Mouse (Mus musculus) spleen, postnatal 36 days (tissue): ENCODE measurements around the gene Ankrd45.
"Not testable (repeated sequence)": the region's sequence is repeated elsewhere in the genome, so short reads cannot be mapped to it uniquely, and the experiment has no call there.

Source experiments
- DNase-seq, 2 experiments: peaks; one replicate each; pipeline ENCODE4 v3.0.0; 2022; ENCODE audit warnings: low spot score in 2 of 2, mixed read lengths in 1 of 2

Gene Ankrd45

GRCm38 (mm10) chr1:161185431-161185830 is 42.9 kb downstream of the Ankrd45 start:
- DNase-seq, result no peak

GRCm38 (mm10) chr1:161190253-161190910 is 47.9 kb downstream of the Ankrd45 start:
- DNase-seq, result no peak

- DNase-seq, result peak; percentile 44 to 58
Observed at GRCm38 (mm10) chr1:161195541-161196351, 53.3 kb downstream of the Ankrd45 start.

- not testable (repeated sequence) for DNase-seq
Observed at GRCm38 (mm10) chr1:161196364-161196763, 53.9 kb downstream of the Ankrd45 start.

- no peak for DNase-seq
Observed at GRCm38 (mm10) chr1:161199856-161200255, 57.4 kb downstream of the Ankrd45 start.

GRCm38 (mm10) chr1:161214465-161214864 is 72.0 kb downstream of the Ankrd45 start:
- peak; percentile 8 to 18 for DNase-seq

- no peak for DNase-seq
Observed at GRCm38 (mm10) chr1:161219816-161220215, 77.3 kb downstream of the Ankrd45 start.
